Mouse (Mus musculus): ENCODE data around the gene Atp5j2.

The Atp5j2 gene

DNA sequence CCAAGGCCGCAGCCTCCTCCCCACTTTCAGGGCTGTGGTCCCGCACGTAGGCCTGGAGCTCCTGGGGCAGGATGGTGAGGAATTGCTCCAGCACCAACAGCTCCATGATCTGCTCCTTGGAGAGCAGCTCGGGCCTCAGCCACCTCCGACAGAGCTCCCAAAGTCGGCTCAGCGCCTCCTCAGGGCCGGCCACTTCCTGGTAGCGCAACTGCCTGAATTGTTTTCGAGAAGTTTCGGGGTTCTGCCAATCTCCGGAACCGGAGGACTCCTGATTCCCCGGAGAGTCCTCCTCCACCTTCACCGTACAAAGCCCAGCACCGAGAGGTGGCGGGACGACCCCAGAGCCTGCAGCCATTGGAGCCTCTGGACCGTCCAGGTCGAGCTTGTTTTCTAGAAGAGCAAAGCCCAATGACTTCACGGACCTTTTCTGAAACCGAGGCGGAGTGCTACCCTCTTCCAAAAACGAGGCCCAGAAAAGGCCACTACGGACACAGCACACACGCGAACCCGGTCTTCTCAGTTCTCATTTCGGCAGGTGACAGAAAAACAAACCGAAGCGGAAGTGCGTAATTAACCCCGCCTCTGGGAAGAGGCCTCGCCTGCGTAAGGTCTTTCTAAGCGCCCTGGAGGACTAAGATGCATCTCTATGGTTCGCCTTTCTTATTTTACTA, 9.6 kb upstream of the Atp5j2 start, which contains the start of gene Zkscan14:
Zkscan14 (minus strand) TSS at position 548 of the 671 bp plus-strand sequence.
- peak; percentile 53 for DNase-seq (ENCODE audit: low spot score)

- no peak for DNase-seq (ENCODE audit: low spot score)
Measured at GRCm38 (mm10) chr5:145200387-145200786, 8.5 kb upstream of the Atp5j2 start.

DNA sequence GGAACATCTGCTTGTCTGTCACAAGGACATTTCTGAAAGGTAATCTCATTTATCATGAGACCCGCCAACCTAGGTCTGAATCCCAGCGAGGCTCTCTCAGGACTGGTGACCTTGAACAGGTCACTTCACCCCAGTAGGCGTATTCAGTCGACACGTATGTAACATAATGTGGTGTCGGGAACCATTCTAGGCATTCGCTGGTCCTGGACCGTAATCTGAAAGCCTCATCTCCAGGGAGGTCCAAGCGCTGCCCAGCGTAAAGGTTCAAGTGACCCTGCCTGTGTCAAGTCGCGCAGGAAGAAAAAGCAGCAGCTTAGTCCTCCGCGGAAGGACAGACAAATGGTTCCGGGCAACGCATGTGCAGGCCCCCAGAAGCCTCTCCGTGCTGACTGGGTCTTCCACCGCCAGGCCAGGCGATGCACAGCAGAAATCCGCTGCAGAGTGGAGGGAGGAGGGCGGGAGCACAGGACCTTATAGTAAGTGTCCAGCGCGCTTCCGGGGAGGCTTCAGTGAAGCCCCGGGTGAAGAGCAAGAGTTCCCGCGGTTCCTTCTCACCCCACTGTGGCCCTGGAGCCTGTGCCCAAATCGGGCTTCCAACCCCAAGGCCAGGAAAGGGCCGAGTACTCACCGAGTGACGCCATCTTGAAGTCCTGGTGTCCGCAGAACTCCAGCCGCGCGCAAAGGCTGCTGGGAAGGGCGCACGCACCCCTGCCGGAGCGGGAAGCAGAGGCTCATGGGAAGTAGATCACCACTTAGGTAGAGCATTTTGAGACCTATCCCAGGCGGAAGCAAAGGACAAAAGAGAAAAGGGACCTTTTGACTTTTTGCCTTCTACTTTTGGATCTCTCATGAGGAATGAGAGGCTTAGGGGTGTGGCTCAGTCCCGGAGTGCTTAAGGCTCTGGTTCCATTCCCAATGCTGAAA, 725 bp downstream of the Atp5j2 start:
- peak; percentile 86 for DNase-seq (ENCODE audit: low spot score)

GRCm38 (mm10) chr5:145190373-145190772, 1.5 kb downstream of the Atp5j2 start:
- DNase-seq (ENCODE audit: low spot score): no peak

DNA sequence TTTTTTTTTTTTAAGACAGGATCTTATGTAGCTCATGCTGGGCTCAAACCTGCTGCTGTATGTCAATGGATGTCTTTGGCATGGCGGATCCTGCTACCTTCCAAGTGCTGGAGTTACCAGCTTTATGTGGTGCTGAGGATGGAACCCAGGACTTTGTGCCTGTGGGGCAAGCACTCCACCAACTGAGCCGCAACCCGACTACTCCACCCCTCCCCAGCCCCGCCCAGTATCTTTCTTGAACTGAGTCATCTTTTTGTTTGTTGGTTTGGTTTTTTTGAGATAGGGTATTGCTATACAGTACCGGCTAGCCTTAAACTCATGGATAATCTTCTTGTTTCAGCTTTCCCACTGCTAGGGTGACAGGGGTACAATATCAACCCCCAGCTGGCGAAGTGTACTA, 2.4 kb downstream of the Atp5j2 start:
- DNase-seq (ENCODE audit: low spot score): no peak

- no peak for DNase-seq (ENCODE audit: low spot score)
Measured at GRCm38 (mm10) chr5:145185244-145185643, 6.6 kb downstream of the Atp5j2 start.

DNA sequence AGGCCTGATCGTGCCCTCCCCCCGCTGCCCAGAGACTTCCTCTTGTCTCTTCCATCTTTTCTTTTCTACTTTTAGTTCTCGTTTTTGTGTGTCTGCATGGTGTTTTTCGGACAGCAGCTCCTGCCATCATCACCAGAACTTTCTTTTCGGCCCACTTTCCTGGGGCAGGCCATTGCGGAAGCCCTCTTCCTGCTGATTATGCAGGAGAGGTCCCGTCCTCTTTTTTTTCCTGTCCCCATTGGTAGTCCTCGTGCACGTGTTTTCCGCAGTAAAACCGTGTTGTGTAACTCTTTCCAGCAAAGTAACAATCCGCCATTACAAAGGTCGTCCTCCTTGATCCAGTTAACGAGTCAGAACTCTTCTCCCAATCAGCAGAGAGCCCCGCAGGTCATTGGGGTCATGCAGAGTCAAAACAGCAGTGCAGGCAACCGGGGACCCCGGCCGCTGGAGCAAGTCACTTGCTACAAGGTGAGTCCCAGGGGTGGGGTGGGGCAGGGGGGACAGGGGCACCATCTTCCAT, 13.3 kb downstream of the Atp5j2 start:
- no peak for DNase-seq (ENCODE audit: low spot score)

DNA sequence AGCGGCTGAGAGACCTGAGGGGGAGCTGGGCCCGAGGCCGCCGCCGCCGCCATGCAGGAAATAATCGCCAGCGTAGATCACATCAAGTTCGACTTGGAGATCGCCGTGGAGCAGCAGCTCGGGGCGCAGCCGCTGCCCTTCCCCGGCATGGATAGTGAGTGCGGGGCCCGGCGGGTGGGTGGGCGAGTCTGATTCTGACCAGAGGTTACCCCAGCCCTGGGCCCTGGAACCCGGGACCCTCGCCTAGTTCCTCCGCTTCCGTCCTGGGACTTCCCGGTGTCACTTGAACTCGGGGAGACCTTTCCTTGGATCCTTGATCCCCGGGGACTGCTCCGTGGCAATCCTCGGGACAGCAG, 24.6 kb downstream of the Atp5j2 start:
- DNase-seq (ENCODE audit: low spot score): no peak

DNA sequence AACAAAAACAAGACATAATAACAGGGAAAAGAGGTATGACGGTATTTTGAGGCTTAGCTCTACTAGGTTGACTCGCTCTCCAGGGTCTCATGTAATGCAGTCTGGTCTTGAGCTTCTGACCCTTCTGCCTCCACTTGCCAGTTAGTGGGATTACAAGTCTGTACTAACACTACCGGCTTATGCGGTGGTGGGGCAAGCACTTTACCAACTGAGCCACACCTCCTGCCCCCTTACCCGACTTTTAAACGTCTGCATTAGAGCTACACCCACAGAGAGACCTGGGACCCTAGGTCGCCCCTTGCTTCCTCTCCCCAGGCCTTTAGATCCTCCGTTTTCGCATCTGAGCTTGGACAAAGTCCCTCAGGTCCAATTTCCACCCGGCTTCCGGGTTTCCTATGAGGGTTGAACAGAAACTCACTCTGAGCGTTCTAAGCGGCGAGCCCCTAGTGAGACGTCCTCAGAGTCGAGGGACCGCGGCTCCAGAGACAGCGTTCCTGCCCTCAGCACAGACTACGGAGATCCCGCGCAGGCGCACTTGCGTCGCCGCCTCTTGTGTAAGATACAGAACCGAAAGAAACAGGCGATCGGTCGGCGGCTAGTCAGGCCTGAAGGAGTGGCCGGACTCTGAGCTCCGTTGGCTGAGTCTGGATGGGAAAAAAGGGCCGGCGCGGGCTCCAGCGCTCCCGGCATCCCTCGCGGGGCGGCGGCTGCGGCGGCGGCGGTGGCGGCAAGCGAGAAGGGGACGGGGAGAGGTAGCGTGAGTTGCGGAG, 25.1 kb downstream of the Atp5j2 start, which contains the start of the genes Ptcd1 and Cpsf4:
Ptcd1 (minus strand) TSS at position 573 of the 770 bp plus-strand sequence.
Cpsf4 (plus strand) TSS at position 678 of the 770 bp plus-strand sequence.
- DNase-seq (ENCODE audit: low spot score): peak; percentile 95

- no peak for DNase-seq (ENCODE audit: low spot score)
Measured at GRCm38 (mm10) chr5:145165184-145165583, 26.7 kb downstream of the Atp5j2 start.

DNA sequence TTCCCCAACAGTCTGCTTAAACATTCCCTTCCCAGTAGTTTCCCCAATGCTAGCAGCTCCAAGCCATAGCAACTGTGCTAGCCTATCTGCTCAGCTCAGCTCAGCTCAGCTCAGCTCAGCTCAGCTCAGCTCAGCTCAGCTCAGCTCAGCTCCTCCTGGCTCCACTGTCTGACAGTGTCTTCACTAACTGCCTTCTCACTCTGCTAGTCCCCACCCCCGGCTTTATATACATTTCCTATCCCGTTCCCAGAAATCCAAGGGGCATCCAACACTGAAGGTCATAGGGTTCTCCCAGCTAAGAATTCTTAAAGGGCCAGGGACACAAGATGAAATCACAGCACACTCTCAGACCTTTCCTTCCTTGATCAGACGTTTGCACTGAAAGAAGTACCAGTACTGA, 27.2 kb downstream of the Atp5j2 start:
- no peak for DNase-seq (ENCODE audit: low spot score)

DNA sequence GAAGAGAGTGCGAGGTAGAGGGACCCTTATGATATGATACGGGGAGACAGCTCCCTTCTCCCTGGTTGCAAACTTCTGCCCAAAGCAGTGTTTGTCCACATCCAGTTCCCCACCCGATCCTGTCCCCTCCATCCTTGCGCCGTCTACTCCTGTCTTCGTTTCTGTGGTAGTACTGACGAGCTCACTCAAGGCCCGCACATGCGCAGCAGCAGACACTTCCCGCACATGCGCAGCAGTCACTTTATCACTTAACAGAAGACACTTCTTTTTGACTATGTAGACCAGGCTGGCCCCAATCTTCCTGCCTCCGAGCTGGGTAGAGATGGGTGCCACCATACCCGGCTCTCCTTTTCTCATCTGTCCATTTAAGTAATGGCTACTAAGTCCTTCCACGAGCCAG, 30.5 kb downstream of the Atp5j2 start:
- DNase-seq (ENCODE audit: low spot score): no peak

GRCm38 (mm10) chr5:145152690-145153089, 39.2 kb downstream of the Atp5j2 start:
- no peak for DNase-seq (ENCODE audit: low spot score)

GRCm38 (mm10) chr5:145149294-145149693, 42.6 kb downstream of the Atp5j2 start:
- no peak for DNase-seq (ENCODE audit: low spot score)

DNA sequence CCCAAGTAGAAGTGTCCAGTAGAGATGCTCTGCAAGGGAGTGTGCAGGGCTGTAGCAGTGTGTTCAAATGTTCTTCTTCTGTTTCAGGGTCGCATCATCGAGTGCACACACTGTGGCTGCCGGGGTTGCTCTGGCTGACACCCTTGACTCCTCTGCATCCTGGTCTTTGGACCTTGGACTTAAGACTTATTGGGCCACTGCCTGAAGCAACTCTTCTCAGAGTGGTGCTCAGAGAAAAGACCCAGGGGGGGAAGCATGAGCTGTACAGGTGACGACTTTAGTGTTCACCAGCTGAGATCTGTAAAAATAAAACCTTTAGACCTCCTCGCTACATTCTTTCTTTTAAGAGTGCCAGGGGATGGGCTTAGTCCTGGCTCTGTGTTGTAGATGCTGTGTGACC, 44.1 kb downstream of the Atp5j2 start:
- DNase-seq (ENCODE audit: low spot score): no peak

DNA sequence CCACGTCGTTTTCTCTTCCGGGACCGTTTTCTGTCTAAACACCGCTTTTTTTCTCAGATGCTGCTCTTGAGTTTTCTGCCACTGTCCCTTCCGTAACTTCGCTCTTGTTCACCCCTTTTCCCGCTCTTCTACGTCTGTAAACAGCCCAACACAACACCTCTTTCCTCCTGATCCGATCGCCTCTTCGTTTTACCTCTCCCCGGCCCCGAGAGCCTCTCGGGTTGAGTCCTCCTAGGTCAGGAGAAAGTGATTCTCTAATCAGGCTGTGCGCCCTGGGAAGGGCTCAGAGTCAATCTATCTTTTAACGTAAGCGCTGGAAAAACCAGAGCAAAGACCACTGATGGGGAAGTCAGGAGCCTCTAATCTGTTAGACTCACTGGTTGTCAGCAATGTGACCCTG, 51.3 kb downstream of the Atp5j2 start:
- no peak for DNase-seq (ENCODE audit: low spot score)

GRCm38 (mm10) chr5:145139571-145140519, 52.0 kb downstream of the Atp5j2 start, which contains the start of the genes Pdap1 and Bud31:
Gene Pdap1, minus strand, starts transcription at chr5:145140238.
Gene Bud31, plus strand, starts transcription at chr5:145140362.
- peak; percentile 94 for DNase-seq (ENCODE audit: low spot score)

DNA sequence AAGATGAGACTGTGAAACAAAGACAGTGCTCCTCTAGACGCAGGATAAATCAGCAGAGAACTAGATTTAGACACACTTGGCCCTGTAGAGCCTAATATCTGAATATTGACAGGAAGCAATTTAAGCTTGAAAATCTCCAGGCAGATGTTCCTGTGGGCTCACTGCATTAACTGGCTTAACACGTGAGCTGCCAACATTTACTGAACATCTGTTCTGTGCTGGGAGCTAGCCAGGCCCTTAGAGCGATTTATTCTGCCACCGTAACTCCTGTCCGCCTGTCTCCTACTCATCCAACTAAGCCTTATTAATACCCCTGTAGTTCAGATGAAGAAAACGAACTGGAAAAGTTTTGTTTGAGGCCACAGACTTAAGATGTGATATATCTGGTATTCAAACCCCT, 53.0 kb downstream of the Atp5j2 start:
- no peak for DNase-seq (ENCODE audit: low spot score)

Measured in ovary, postnatal 14 days (tissue).